Mouse (Mus musculus) v-Abl transformed pro-B cells (cell line): ENCODE results near the gene Myo15.

Experiments used
- in situ Hi-C, 2 experiments: fragments of 400-800 bp; cut with MboI; formaldehyde crosslinking; loops; one replicate each; pipeline ENCODE4 v1.15.1; 2025; ENCODE audit not compliant: unreplicated experiment in 2 of 2

The Myo15 gene

GRCm38 (mm10) chr11:60540761-60541160, 71.6 kb downstream of the Myo15 start:
- in situ Hi-C loops = loop anchor here (10.0 to 25.0 kb wide), 2 partner anchors 147 to 154 kb away; partner anchors contain the start of gene Llgl1 (in 2 of the 2)

GRCm38 (mm10) chr11:60541831-60542230, 72.7 kb downstream of the Myo15 start:
- in situ Hi-C loops = loop anchor here (10.0 to 25.0 kb wide), 2 partner anchors 145 to 153 kb away; partner anchors contain the start of gene Llgl1 (in 2 of the 2)

GRCm38 (mm10) chr11:60543211-60543610, 74.1 kb downstream of the Myo15 start:
- in situ Hi-C loops = loop anchor here (10.0 to 25.0 kb wide), 2 partner anchors 144 to 152 kb away; partner anchors contain the start of gene Llgl1 (in 2 of the 2)

- in situ Hi-C loops = loop anchor here (10.0 to 25.0 kb wide), 2 partner anchors 142 to 149 kb away; partner anchors contain the start of gene Llgl1 (in 2 of the 2)
Observed at GRCm38 (mm10) chr11:60545433-60545832, 76.3 kb downstream of the Myo15 start.

GRCm38 (mm10) chr11:60548112-60548511, 79.0 kb downstream of the Myo15 start:
- in situ Hi-C loops = loop anchor here (10.0 to 25.0 kb wide), 2 partner anchors 139 to 147 kb away; partner anchors contain the start of gene Llgl1 (in 2 of the 2)

GRCm38 (mm10) chr11:60553091-60553490, 84.0 kb downstream of the Myo15 start:
- in situ Hi-C loops = loop anchor here (25.0 kb wide), 3 partner anchors 284 to 534 kb away; partner anchors contain the start of genes Dhrs7b (in 1 of the 2) and Tmem11 (in 1 of the 2)

- in situ Hi-C loops = loop anchor here (25.0 kb wide), 3 partner anchors 280 to 530 kb away; partner anchors contain the start of genes Dhrs7b (in 1 of the 2) and Tmem11 (in 1 of the 2)
Observed at GRCm38 (mm10) chr11:60557675-60558074, 88.5 kb downstream of the Myo15 start.

GRCm38 (mm10) chr11:60559342-60559741, 90.2 kb downstream of the Myo15 start:
- in situ Hi-C loops = loop anchor here (25.0 kb wide), 3 partner anchors 278 to 528 kb away; partner anchors contain the start of genes Dhrs7b (in 1 of the 2) and Tmem11 (in 1 of the 2)

GRCm38 (mm10) chr11:60574006-60574405, 104.9 kb downstream of the Myo15 start:
- in situ Hi-C loops = loop anchor here (25.0 kb wide), 3 partner anchors 263 to 513 kb away; partner anchors contain the start of genes Dhrs7b (in 1 of the 2) and Tmem11 (in 1 of the 2)
